8 mouse cellular contexts compared by ENCODE assay signal in genomic region chr11:59947752-59948400, GRCm38 (mm10). TPM values are rescaled to one million over a fixed set of nuclear protein-coding genes. Genes with fewer than 3 reads are reported as not detected.
DNase-seq lines count a peak whose midpoint lies in the region; ATAC-seq and TF ChIP-seq lines count a peak whose summit lies in the region.

Gene Med9, plus strand, starts transcription at chr11:59948206.

- H3K27me3 ChIP-seq in G1E (ENCODE audit: insufficient read depth, low read length): no peaks in the 10 kb centered on the region
- H3K27me3 ChIP-seq in forebrain, postnatal 0 days (ENCODE audit: insufficient read depth, low read length): no peaks in the 10 kb centered on the region
- H3K27me3 ChIP-seq in lung, embryonic 16.5 days (ENCODE audit: control insufficient read depth, insufficient read depth, low read depth, low read length): no peaks in the 10 kb centered on the region

- peak within 1 kb of the TSS; percentile 98 for H3K9ac ChIP-seq in forebrain, postnatal 0 days
- H3K9ac ChIP-seq in lung, embryonic 16.5 days (ENCODE audit: low read length): peak within 1 kb of the TSS; percentile 98

- peak; percentile 95 for DNase-seq in G1E (ENCODE audit: low spot score)
- DNase-seq in cerebellum, adult 18-20 months: peak; percentile 93 to 95
- peak; percentile 98 for DNase-seq in forebrain, postnatal 0 days
- DNase-seq in heart, postnatal 4 days: peak; percentile 97
- DNase-seq in layer of hippocampus, adult 9-10 months (ENCODE audit: low spot score): peak; percentile 82
- peak; percentile 94 for DNase-seq in ovary, postnatal 10 days (ENCODE audit: low spot score)
- peak; percentile 81 to 88 for DNase-seq in thymus, postnatal 10 days (ENCODE audit: low spot score in 2 of 2)

- WGBS in forebrain, postnatal 0 days: under 1% methylated on average over 43 of the region's 43 CpGs
- WGBS in lung, embryonic 16.5 days: 1% methylated on average over 43 of the region's 43 CpGs

- peaks cover 35% of the 10 kb centered on the region for H3K4me1 ChIP-seq in G1E (ENCODE audit: insufficient read depth, low read depth, low read length)
- peaks cover 9% of the 10 kb centered on the region; the same call in 1 of the 2 replicates for H3K4me1 ChIP-seq in forebrain, postnatal 0 days (ENCODE audit: insufficient read depth)
- peaks cover 21% of the 10 kb centered on the region for H3K4me1 ChIP-seq in lung, embryonic 16.5 days (replicated peaks; ENCODE audit: control insufficient read depth, insufficient read depth, low read length)

- peak within 1 kb of the TSS; percentile 83 for H3K4me2 ChIP-seq in forebrain, postnatal 0 days (ENCODE audit: low read depth)
- H3K4me2 ChIP-seq in lung, embryonic 16.5 days (ENCODE audit: low read depth, low read length): peak within 1 kb of the TSS; percentile 66

- no peaks in the 10 kb centered on the region for H3K9me3 ChIP-seq in G1E (replicated peaks)
- H3K9me3 ChIP-seq in forebrain, postnatal 0 days (ENCODE audit: low read length): no peaks in the 10 kb centered on the region
- no peaks in the 10 kb centered on the region for H3K9me3 ChIP-seq in lung, embryonic 16.5 days (ENCODE audit: control insufficient read depth, low read length)

- ATAC-seq in G1E (ENCODE audit: extremely low read depth, insufficient number of reproducible peaks, low FRiP score, poor library complexity, severe bottlenecking): peak; percentile 28
- peak; percentile 99 for ATAC-seq in forebrain, postnatal 0 days
- peak; percentile 98 for ATAC-seq in lung, embryonic 16.5 days (ENCODE audit: low read depth)

- H3K36me3 ChIP-seq in G1E (replicated peaks): peaks cover 36% of the 10 kb centered on the region
- H3K36me3 ChIP-seq in forebrain, postnatal 0 days (ENCODE audit: insufficient read depth): no peaks in the 10 kb centered on the region; the same call in 1 of the 2 replicates
- no peaks in the 10 kb centered on the region for H3K36me3 ChIP-seq in lung, embryonic 16.5 days (ENCODE audit: control insufficient read depth, insufficient read depth, low read length)

- TF ChIP-seq CTCF in G1E (IDR thresholded peaks at IDR 0.05; ENCODE audit: low read depth, low read length): no peak
- 0 out of 2 replicates have a peak, but pooled peaks have one; percentile 8 for TF ChIP-seq CTCF in forebrain, postnatal 0 days (IDR thresholded peaks at IDR 0.05; ENCODE audit: low read depth)

- peak within 1 kb of the TSS; percentile 98 for H3K4me3 ChIP-seq in G1E (ENCODE audit: low read depth, low read length)
- H3K4me3 ChIP-seq in forebrain, postnatal 0 days (ENCODE audit: low read depth, low read length): peak within 1 kb of the TSS; percentile 95
- H3K4me3 ChIP-seq in lung, embryonic 16.5 days (ENCODE audit: low read length): peak within 1 kb of the TSS; percentile 89

- peak within 1 kb of the TSS; percentile 85 for H3K27ac ChIP-seq in forebrain, postnatal 0 days (ENCODE audit: low read depth, low read length)
- H3K27ac ChIP-seq in lung, embryonic 16.5 days (ENCODE audit: low read length): peak within 1 kb of the TSS; percentile 70

RNA-seq across cellular contexts. Expression of gene Med9, which starts in this region (rescaled TPM):
- 11.8 and 13.7 TPM in 2 replicates for total RNA-seq in G1E (2014; fragmentation: Nextera tagmentation)
- total RNA-seq in G1E (2017): 23.2 and 25.9 TPM in 2 replicates
- polyA plus RNA-seq in G1E (2012): 59.5 and 72.7 TPM in 2 replicates
- total RNA-seq in forebrain, postnatal 0 days (2014; rRNA removed): 27.9 and 31.6 TPM in 2 replicates
- polyA plus RNA-seq in forebrain, postnatal 0 days (2015; fragmentation: Nextera tagmentation; extraction: Ambion mirVana): 32.4 and 36.0 TPM in 2 replicates
- 10 to 100 TPM; 27.5 to 30.2 TPM for total RNA-seq in heart, postnatal 4 days (2021)
- 45.6 and 49.6 TPM in 2 replicates for polyA plus RNA-seq in lung, embryonic 16.5 days (2015; fragmentation: Nextera tagmentation; extraction: Ambion mirVana)

Comparison
In these comparisons a context has a peak if more than half of its experiments do, and no peak if none do; other contexts are left out.
1. Peak in every context shown above with its lines: DNase-seq, ATAC-seq, H3K4me3 ChIP-seq and H3K27ac ChIP-seq.
2. ATAC-seq: peak in every context shown above with its lines; median percentile 99 in forebrain, postnatal 0 days; 98 in lung, embryonic 16.5 days; 28 in G1E.